Mouse (Mus musculus) midbrain, embryonic 14.5 days (tissue): ENCODE data around the gene Tmem104. TPM values are rescaled to one million over a fixed set of nuclear protein-coding genes. Genes with fewer than 3 reads are reported as not detected.
A peak's percentile ranks its signal among the peaks of the same experiment; 100 is the strongest.

Experiments
- ATAC-seq: fragments of 200-750 bp; cut with Nextera tagmentation; 2 replicates; pipeline ENCODE4 v1.8.0; 2017; ENCODE audit warnings: moderate number of reproducible peaks, moderate library complexity; ENCODE audit not compliant: low FRiP score, low TSS enrichment
- DNase-seq: peaks from one replicate; pipeline ENCODE4 v3.0.0-alpha.2; 2015
- H3K27ac ChIP-seq: fragments of 300-500 bp; sonication (generic); replicated peaks from 2 replicates; pipeline ENCODE4 v1.5.1; 2014; ENCODE audit warnings: mild to moderate bottlenecking, low read depth, low read length, moderate library complexity
- H3K27me3 ChIP-seq: fragments of 300-500 bp; sonication (generic); 2 replicates; pipeline ENCODE4 v1.6.1; 2014; ENCODE audit warnings: low read length, control low read depth, mixed read lengths; ENCODE audit not compliant: control insufficient read depth, insufficient read depth
- H3K36me3 ChIP-seq: fragments of 300-500 bp; sonication (generic); 2 replicates; pipeline ENCODE4 v1.6.1; 2014; ENCODE audit warnings: low read length, control low read depth; ENCODE audit not compliant: control insufficient read depth, insufficient read depth
- H3K4me1 ChIP-seq: fragments of 300-500 bp; sonication (generic); 2 replicates; pipeline ENCODE4 v1.6.1; 2014; ENCODE audit warnings: mild to moderate bottlenecking, antibody characterized with exemption, low read length, control low read depth; ENCODE audit not compliant: control insufficient read depth, insufficient read depth
- H3K4me2 ChIP-seq: fragments of 300-500 bp; sonication (generic); 2 replicates; pipeline ENCODE4 v1.6.1; 2014; ENCODE audit warnings: mild to moderate bottlenecking, low read length, moderate library complexity
- H3K4me3 ChIP-seq: fragments of 300-500 bp; sonication (generic); replicated peaks from 2 replicates; pipeline ENCODE4 v1.5.1; 2014; ENCODE audit warnings: low read depth, low read length
- H3K9ac ChIP-seq: fragments of 300-500 bp; sonication (generic); replicated peaks from 2 replicates; pipeline ENCODE4 v1.6.1; 2014; ENCODE audit warnings: mild to moderate bottlenecking, low read length, moderate library complexity
- H3K9me3 ChIP-seq: fragments of 300-500 bp; sonication (generic); 2 replicates; pipeline ENCODE4 v1.6.1; 2016; ENCODE audit warnings: low read length, control low read depth, mixed read lengths; ENCODE audit not compliant: control insufficient read depth
- WGBS: fragments of 180-500 bp; shearing (Covaris S2); extraction: QIAGEN DNeasy Blood & Tissue Kit; methylation state at CpG from one replicate; pipeline ENCODE4 v1.1.7; 2014; 5-methylcytosine and 5-hydroxymethylcytosine counted together
- polyA plus RNA-seq: library from polyadenylated mRNA; unstranded; fragments of >200 nt; fragmentation: Nextera tagmentation; extraction: Ambion mirVana; gene quantifications from 2 replicates; pipeline ENCODE4 v1.2.1, GENCODE M21; 2014

Gene Tmem104
- polyA plus RNA-seq, 1 experiment from 2014 or later: 14.9 TPM

- no peaks in the 10 kb centered on the region for H3K27me3 ChIP-seq
- peak within 1 kb of the TSS; percentile 54 for H3K4me3 ChIP-seq
- peak within 1 kb of the TSS; percentile 68 for H3K4me2 ChIP-seq
- H3K36me3 ChIP-seq: peaks cover 5% of the 10 kb centered on the region; the same call in 1 of the 2 replicates
- ATAC-seq (no peak), DNase-seq (no peak)
- WGBS: 10% methylated on average over 12 of the region's 12 CpGs
- H3K27ac ChIP-seq: peak within 1 kb of the TSS; percentile 70
- peak within 1 kb of the TSS; percentile 73 for H3K9ac ChIP-seq
- H3K9me3 ChIP-seq: no peaks in the 10 kb centered on the region
- H3K4me1 ChIP-seq: peaks cover 16% of the 10 kb centered on the region
These were observed 406 bp downstream of the Tmem104 start, which contains the start of gene Nat9 for GRCm38 (mm10) chr11:115187693-115188092. Nat9 (minus strand) TSS chr11:115187859.

GRCm38 (mm10) chr11:115188539-115189231, 1.4 kb downstream of the Tmem104 start:
- Histone ChIP-seq H3K27me3 (no peaks in the 10 kb centered on the region), H3K9me3 (no peaks in the 10 kb centered on the region), H3K4me3 (no peak overlapping the region), H3K27ac (no peak overlapping the region), H3K4me2 (0 out of 2 replicates have a peak overlapping the region, but pooled peaks have one; percentile 68), H3K4me1 (peaks cover 16% of the 10 kb centered on the region), H3K36me3 (peaks cover 5% of the 10 kb centered on the region; the same call in 1 of the 2 replicates), H3K9ac (no peak overlapping the region)
- ATAC-seq: no peak
- DNase-seq: no peak
- 88% methylated on average over 13 of the region's 13 CpGs for WGBS

GRCm38 (mm10) chr11:115189304-115189703, 2.0 kb downstream of the Tmem104 start:
- peaks cover 5% of the 10 kb centered on the region; the same call in 1 of the 2 replicates for H3K36me3 ChIP-seq
- no peak overlapping the region for H3K4me3 ChIP-seq
- no peaks in the 10 kb centered on the region for H3K9me3 ChIP-seq
- no peak overlapping the region for H3K9ac ChIP-seq
- H3K4me2 ChIP-seq: no peak overlapping the region
- peaks cover 16% of the 10 kb centered on the region for H3K4me1 ChIP-seq
- DNase-seq (no peak), ATAC-seq (no peak)
- H3K27ac ChIP-seq: no peak overlapping the region
- 93% methylated on average over 6 of the region's 6 CpGs for WGBS
- H3K27me3 ChIP-seq: no peaks in the 10 kb centered on the region

GRCm38 (mm10) chr11:115192180-115192579, 4.9 kb downstream of the Tmem104 start:
- no peaks in the 10 kb centered on the region for H3K9me3 ChIP-seq
- H3K27ac ChIP-seq: no peak overlapping the region
- no peak overlapping the region for H3K4me2 ChIP-seq
- H3K4me3 ChIP-seq: no peak overlapping the region
- H3K27me3 ChIP-seq: no peaks in the 10 kb centered on the region
- no peak for ATAC-seq
- no peak overlapping the region for H3K9ac ChIP-seq
- peaks cover 5% of the 10 kb centered on the region; the same call in 1 of the 2 replicates for H3K36me3 ChIP-seq
- DNase-seq: no peak
- H3K4me1 ChIP-seq: peaks cover 6% of the 10 kb centered on the region
- 80% methylated on average over 9 of the region's 9 CpGs for WGBS

- 88% methylated on average over 6 of the region's 6 CpGs for WGBS
- Histone ChIP-seq H3K36me3 (peaks cover 19% of the 10 kb centered on the region; the same call in 1 of the 2 replicates), H3K9ac (no peak overlapping the region), H3K9me3 (no peaks in the 10 kb centered on the region), H3K27ac (no peak overlapping the region), H3K27me3 (no peaks in the 10 kb centered on the region), H3K4me1 (no peaks in the 10 kb centered on the region), H3K4me2 (no peak overlapping the region), H3K4me3 (no peak overlapping the region)
- DNase-seq (no peak), ATAC-seq (no peak)
These were observed 7.4 kb downstream of the Tmem104 start for GRCm38 (mm10) chr11:115194693-115195092.

- no peak for ATAC-seq
- H3K27me3 ChIP-seq: no peaks in the 10 kb centered on the region
- peaks cover 25% of the 10 kb centered on the region; the same call in 1 of the 2 replicates for H3K36me3 ChIP-seq
- no peaks in the 10 kb centered on the region for H3K9me3 ChIP-seq
- no peak overlapping the region for H3K4me3 ChIP-seq
- no peak overlapping the region for H3K9ac ChIP-seq
- DNase-seq: no peak
- 92% methylated on average over 5 of the region's 5 CpGs for WGBS
- no peak overlapping the region for H3K4me2 ChIP-seq
- H3K27ac ChIP-seq: no peak overlapping the region
- H3K4me1 ChIP-seq: no peaks in the 10 kb centered on the region
These were observed 8.6 kb downstream of the Tmem104 start for GRCm38 (mm10) chr11:115195933-115196332.

- H3K9ac ChIP-seq: no peak overlapping the region
- ATAC-seq (no peak), DNase-seq (no peak)
- peaks cover 34% of the 10 kb centered on the region for H3K36me3 ChIP-seq
- no peaks in the 10 kb centered on the region for H3K4me1 ChIP-seq
- no peak overlapping the region for H3K27ac ChIP-seq
- no peaks in the 10 kb centered on the region for H3K9me3 ChIP-seq
- H3K4me3 ChIP-seq: no peak overlapping the region
- no peak overlapping the region for H3K4me2 ChIP-seq
- WGBS: 78% methylated on average over 8 of the region's 8 CpGs
- H3K27me3 ChIP-seq: no peaks in the 10 kb centered on the region
These were observed 10.3 kb downstream of the Tmem104 start for GRCm38 (mm10) chr11:115197558-115197957.

GRCm38 (mm10) chr11:115198932-115199384, 11.7 kb downstream of the Tmem104 start:
- peaks cover 36% of the 10 kb centered on the region for H3K36me3 ChIP-seq
- ATAC-seq (no peak), DNase-seq (no peak)
- no peaks in the 10 kb centered on the region for H3K9me3 ChIP-seq
- no peak overlapping the region for H3K9ac ChIP-seq
- H3K4me1 ChIP-seq: no peaks in the 10 kb centered on the region
- no peak overlapping the region for H3K4me2 ChIP-seq
- WGBS: 70% methylated on average over 12 of the region's 12 CpGs
- no peaks in the 10 kb centered on the region for H3K27me3 ChIP-seq
- no peak overlapping the region for H3K27ac ChIP-seq
- no peak overlapping the region for H3K4me3 ChIP-seq

- Histone ChIP-seq H3K36me3 (peaks cover 45% of the 10 kb centered on the region), H3K4me1 (no peaks in the 10 kb centered on the region), H3K4me2 (no peak overlapping the region), H3K27me3 (no peaks in the 10 kb centered on the region), H3K9ac (no peak overlapping the region), H3K27ac (no peak overlapping the region), H3K9me3 (no peaks in the 10 kb centered on the region), H3K4me3 (no peak overlapping the region)
- DNase-seq (no peak), ATAC-seq (no peak)
- WGBS: 90% methylated on average over 4 of the region's 4 CpGs
These were observed 13.2 kb downstream of the Tmem104 start for GRCm38 (mm10) chr11:115200520-115200919.
